Mouse (Mus musculus): ENCODE data around the gene Mucl3. TPM values are rescaled to one million over a fixed set of nuclear protein-coding genes. Genes with fewer than 3 reads are reported as not detected.
A peak's percentile ranks its signal among the peaks of the same experiment; 100 is the strongest.

The Mucl3 gene
- polyA plus RNA-seq, 1 experiment from 2014 or later = 13.2 TPM

DNA sequence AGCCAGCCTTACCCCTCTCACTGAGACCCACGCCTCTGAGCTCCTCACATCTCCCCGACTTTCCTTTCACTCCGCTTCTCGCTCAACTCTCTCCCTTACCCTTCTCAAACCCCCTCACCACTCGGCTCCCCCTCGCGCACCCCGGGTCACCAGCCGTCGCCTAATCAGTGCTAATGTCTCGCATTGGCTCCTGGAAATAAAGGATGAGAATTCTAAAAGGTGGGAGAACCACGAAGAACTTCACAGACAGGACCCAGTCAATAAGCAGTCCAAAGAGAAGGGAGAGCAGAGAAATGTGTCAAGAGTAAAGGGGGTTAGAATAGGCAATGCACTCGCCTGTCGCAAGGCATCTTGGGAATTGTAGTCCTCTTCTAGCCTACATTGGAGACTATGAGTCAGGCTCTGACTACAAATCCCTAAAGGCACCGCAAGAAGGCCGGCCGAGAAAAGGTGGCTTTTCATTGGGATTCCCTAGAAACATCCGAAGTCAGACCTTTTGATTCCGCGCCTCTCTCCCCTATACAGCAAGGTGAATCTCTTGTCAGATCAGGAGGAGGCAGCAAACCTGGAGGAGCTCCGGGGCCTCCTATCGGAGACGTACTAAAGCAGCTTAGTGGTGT lies 30.0 kb upstream of the Mucl3 start, which contains the start of gene Gtf2h4:
Gene Gtf2h4 (minus strand): TSS at position 324 of the 620 bp plus-strand sequence.
- Histone ChIP-seq H3K9me3 (ENCODE audit: control insufficient read depth, low read depth, low read length) (no peaks in the 10 kb centered on the region), H3K9ac (replicated peaks; ENCODE audit: low read depth, low read length) (peak within 1 kb of the TSS; percentile 79), H3K27ac (ENCODE audit: low read length) (no peak within 1 kb of the TSS), H3K4me3 (ENCODE audit: low read depth, low read length) (peak within 1 kb of the TSS; percentile 81), H3K4me1 (ENCODE audit: control insufficient read depth, insufficient read depth, low read length) (0 out of 2 replicates have a peak, but pooled peaks cover 8% of the 10 kb centered on the region), H3K4me2 (replicated peaks; ENCODE audit: low read depth, low read length) (peak within 1 kb of the TSS; percentile 64), H3K27me3 (ENCODE audit: control insufficient read depth, insufficient read depth, low read length) (no peaks in the 10 kb centered on the region), H3K36me3 (ENCODE audit: control insufficient read depth, insufficient read depth, low read length) (peaks cover 12% of the 10 kb centered on the region; the same call in 1 of the 2 replicates)
- under 1% methylated on average over 23 of the region's 23 CpGs for WGBS
- peak; percentile 96 for ATAC-seq (ENCODE audit: insufficient number of reproducible peaks, insufficient read depth, low FRiP score, low read depth)

DNA sequence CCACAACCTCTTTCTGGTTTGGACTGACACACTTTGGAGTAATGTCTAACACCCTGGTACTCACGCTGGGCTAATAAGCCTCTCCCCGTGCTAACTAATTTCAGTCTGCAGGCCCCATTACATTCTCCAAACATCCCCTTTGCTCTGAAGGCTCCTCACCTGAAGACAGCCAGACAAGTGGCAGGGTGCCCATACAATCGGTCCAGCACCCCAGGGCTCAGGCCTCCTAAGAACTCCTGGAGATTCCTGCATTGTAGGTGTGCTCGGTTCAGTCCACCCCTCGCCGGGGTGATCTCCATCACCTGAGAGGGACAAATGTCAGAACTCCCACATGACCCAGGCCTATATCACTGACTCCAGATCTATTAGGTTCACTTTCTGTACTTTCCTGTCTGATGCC lies 29.0 kb upstream of the Mucl3 start:
- H3K4me2 ChIP-seq (replicated peaks; ENCODE audit: low read depth, low read length) = no peak overlapping the region
- no peaks in the 10 kb centered on the region for H3K9me3 ChIP-seq (ENCODE audit: control insufficient read depth, low read depth, low read length)
- H3K9ac ChIP-seq (replicated peaks; ENCODE audit: low read depth, low read length) = no peak overlapping the region
- 0 out of 2 replicates have a peak, but pooled peaks cover 8% of the 10 kb centered on the region for H3K4me1 ChIP-seq (ENCODE audit: control insufficient read depth, insufficient read depth, low read length)
- H3K4me3 ChIP-seq (ENCODE audit: low read depth, low read length) = no peak overlapping the region; the same call in 1 of the 2 replicates
- H3K36me3 ChIP-seq (ENCODE audit: control insufficient read depth, insufficient read depth, low read length) = peaks cover 12% of the 10 kb centered on the region; the same call in 1 of the 2 replicates
- 90% methylated on average over 6 of the region's 6 CpGs for WGBS
- H3K27ac ChIP-seq (ENCODE audit: low read length) = no peak overlapping the region
- no peak for ATAC-seq (ENCODE audit: insufficient number of reproducible peaks, insufficient read depth, low FRiP score, low read depth)
- H3K27me3 ChIP-seq (ENCODE audit: control insufficient read depth, insufficient read depth, low read length) = no peaks in the 10 kb centered on the region

DNA sequence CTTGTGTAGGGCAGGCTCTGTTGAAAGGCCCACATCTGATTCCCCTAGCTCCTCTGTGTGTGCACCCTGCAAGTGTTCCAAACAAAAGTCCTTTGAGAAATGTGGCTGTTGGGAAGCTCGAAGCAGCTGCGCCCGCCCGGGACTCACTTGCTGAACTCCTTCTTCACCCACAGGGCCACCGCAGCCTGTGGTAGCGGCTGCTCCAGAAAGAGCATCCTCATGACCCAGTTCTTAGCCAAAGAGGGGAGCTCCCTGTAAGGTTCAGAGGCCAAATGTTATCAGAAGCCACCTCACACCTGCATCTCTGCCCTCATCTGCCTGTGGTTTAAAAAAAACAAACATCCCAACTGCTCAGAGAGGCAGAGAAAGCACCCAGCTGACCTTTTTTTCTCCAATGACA lies 28.4 kb upstream of the Mucl3 start:
- Histone ChIP-seq H3K27ac (ENCODE audit: low read length) (no peak overlapping the region), H3K4me1 (ENCODE audit: control insufficient read depth, insufficient read depth, low read length) (0 out of 2 replicates have a peak, but pooled peaks cover 8% of the 10 kb centered on the region), H3K4me3 (ENCODE audit: low read depth, low read length) (no peak overlapping the region), H3K9ac (replicated peaks; ENCODE audit: low read depth, low read length) (no peak overlapping the region), H3K9me3 (ENCODE audit: control insufficient read depth, low read depth, low read length) (no peaks in the 10 kb centered on the region), H3K4me2 (replicated peaks; ENCODE audit: low read depth, low read length) (no peak overlapping the region), H3K36me3 (ENCODE audit: control insufficient read depth, insufficient read depth, low read length) (peaks cover 12% of the 10 kb centered on the region; the same call in 1 of the 2 replicates), H3K27me3 (ENCODE audit: control insufficient read depth, insufficient read depth, low read length) (no peaks in the 10 kb centered on the region)
- no peak for ATAC-seq (ENCODE audit: insufficient number of reproducible peaks, insufficient read depth, low FRiP score, low read depth)
- WGBS = 79% methylated on average over 6 of the region's 6 CpGs

DNA sequence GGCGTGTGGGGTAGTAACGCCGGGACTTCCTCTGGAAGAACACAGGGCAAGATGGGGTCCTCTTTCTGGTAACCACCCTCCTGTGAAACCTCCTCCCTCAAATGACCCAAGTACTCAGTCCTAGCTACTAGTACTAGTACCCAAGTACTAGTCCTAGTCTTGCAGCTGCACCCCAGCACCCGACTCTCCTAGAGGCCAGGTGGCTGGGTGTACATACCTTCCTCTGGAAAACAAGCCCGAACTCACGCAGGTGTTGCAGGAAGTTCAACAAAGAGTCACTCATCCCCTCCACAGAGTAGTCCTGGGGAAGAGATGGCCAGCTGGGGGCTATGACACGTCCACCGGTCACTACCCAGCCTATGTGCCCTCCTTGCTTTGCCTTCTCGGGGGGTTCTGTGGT lies 26.2 kb upstream of the Mucl3 start:
- ATAC-seq (ENCODE audit: insufficient number of reproducible peaks, insufficient read depth, low FRiP score, low read depth) = no peak
- Histone ChIP-seq H3K36me3 (ENCODE audit: control insufficient read depth, insufficient read depth, low read length) (peaks cover 12% of the 10 kb centered on the region; the same call in 1 of the 2 replicates), H3K4me1 (ENCODE audit: control insufficient read depth, insufficient read depth, low read length) (peaks cover 14% of the 10 kb centered on the region; the same call in 1 of the 2 replicates), H3K9me3 (ENCODE audit: control insufficient read depth, low read depth, low read length) (no peaks in the 10 kb centered on the region), H3K27ac (ENCODE audit: low read length) (no peak overlapping the region), H3K4me3 (ENCODE audit: low read depth, low read length) (no peak overlapping the region), H3K27me3 (ENCODE audit: control insufficient read depth, insufficient read depth, low read length) (no peaks in the 10 kb centered on the region), H3K9ac (replicated peaks; ENCODE audit: low read depth, low read length) (no peak overlapping the region), H3K4me2 (replicated peaks; ENCODE audit: low read depth, low read length) (no peak overlapping the region)
- 90% methylated on average over 9 of the region's 9 CpGs for WGBS

DNA sequence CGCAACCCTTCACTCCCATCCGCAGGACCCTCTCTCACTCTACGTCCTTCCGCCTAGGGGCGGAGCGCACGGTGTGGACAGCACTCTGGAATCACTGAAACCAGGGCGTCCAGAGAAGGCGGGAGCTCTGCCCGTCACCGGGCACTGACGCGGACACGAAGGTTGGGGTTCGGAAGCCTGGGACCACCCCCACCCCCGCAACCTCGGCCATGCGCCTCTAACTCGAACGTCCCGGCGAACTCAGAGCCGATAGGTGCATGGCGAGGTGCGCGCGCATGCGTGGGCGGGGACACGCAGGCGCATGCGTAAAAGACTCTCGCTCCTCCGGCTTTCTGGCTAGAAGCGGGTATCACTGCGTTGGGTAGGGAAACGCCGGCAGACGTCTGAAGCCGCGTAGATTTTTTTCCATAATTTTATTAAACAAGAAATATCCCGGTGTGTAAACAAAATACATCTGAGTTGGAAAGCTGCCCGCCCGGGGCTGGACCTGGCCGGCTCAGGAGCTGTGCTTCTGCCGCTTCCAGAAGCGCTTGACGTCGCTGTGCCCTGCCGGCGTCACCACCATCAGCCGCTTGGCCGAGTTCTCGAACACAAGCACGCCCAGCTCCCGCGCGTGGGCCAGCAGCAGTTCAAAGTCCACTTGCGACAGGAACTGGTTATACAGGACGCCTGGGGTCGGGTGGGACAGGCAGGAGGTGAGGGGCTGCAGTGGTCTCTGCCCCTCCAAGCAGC lies 24.0 kb upstream of the Mucl3 start, which contains the start of gene Vars2:
Gene Vars2 (minus strand): TSS at position 259 of the 732 bp plus-strand sequence.
- 0% methylated on average over 61 of the region's 61 CpGs for WGBS
- Histone ChIP-seq H3K9ac (replicated peaks; ENCODE audit: low read depth, low read length) (peak within 1 kb of the TSS; percentile 81), H3K4me2 (replicated peaks; ENCODE audit: low read depth, low read length) (peak within 1 kb of the TSS; percentile 83), H3K9me3 (ENCODE audit: control insufficient read depth, low read depth, low read length) (no peaks in the 10 kb centered on the region), H3K4me3 (ENCODE audit: low read depth, low read length) (peak within 1 kb of the TSS; percentile 69), H3K4me1 (ENCODE audit: control insufficient read depth, insufficient read depth, low read length) (peaks cover 8% of the 10 kb centered on the region; the same call in 1 of the 2 replicates), H3K27me3 (ENCODE audit: control insufficient read depth, insufficient read depth, low read length) (no peaks in the 10 kb centered on the region), H3K36me3 (ENCODE audit: control insufficient read depth, insufficient read depth, low read length) (peaks cover 27% of the 10 kb centered on the region), H3K27ac (ENCODE audit: low read length) (peak within 1 kb of the TSS; percentile 78)
- ATAC-seq (ENCODE audit: insufficient number of reproducible peaks, insufficient read depth, low FRiP score, low read depth) = peak; percentile 84

DNA sequence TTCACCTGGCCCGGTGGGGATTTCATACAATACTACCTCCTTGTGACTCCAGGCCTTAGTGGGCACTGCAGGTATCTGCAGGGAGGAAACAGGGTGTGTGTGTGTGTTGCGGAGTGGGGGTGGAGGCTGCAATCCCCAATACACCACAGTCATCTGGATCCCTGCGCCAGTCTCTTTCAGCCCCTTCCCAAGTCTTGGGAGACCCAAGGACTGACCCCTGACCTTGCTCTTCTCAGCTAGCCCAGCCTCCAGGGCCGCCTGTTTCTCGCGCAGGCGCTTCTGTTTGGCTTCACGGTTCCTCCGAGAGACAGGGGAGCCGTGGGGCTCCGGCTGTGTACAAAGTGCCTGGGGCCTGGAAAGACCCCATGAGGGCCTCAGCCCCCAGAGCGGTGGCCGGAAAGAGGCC lies 23.4 kb upstream of the Mucl3 start:
- peaks cover 6% of the 10 kb centered on the region; the same call in 1 of the 2 replicates for H3K4me1 ChIP-seq (ENCODE audit: control insufficient read depth, insufficient read depth, low read length)
- 3% methylated on average over 13 of the region's 13 CpGs for WGBS
- no peaks in the 10 kb centered on the region for H3K27me3 ChIP-seq (ENCODE audit: control insufficient read depth, insufficient read depth, low read length)
- peak; percentile 23; the same call in 1 of the 2 replicates for ATAC-seq (ENCODE audit: insufficient number of reproducible peaks, insufficient read depth, low FRiP score, low read depth)
- H3K4me2 ChIP-seq (replicated peaks; ENCODE audit: low read depth, low read length) = peak overlapping the region; percentile 83
- peaks cover 29% of the 10 kb centered on the region for H3K36me3 ChIP-seq (ENCODE audit: control insufficient read depth, insufficient read depth, low read length)
- peak overlapping the region; percentile 78 for H3K27ac ChIP-seq (ENCODE audit: low read length)
- H3K9ac ChIP-seq (replicated peaks; ENCODE audit: low read depth, low read length) = peak overlapping the region; percentile 81
- peak overlapping the region; percentile 69 for H3K4me3 ChIP-seq (ENCODE audit: low read depth, low read length)
- no peaks in the 10 kb centered on the region for H3K9me3 ChIP-seq (ENCODE audit: control insufficient read depth, low read depth, low read length)

DNA sequence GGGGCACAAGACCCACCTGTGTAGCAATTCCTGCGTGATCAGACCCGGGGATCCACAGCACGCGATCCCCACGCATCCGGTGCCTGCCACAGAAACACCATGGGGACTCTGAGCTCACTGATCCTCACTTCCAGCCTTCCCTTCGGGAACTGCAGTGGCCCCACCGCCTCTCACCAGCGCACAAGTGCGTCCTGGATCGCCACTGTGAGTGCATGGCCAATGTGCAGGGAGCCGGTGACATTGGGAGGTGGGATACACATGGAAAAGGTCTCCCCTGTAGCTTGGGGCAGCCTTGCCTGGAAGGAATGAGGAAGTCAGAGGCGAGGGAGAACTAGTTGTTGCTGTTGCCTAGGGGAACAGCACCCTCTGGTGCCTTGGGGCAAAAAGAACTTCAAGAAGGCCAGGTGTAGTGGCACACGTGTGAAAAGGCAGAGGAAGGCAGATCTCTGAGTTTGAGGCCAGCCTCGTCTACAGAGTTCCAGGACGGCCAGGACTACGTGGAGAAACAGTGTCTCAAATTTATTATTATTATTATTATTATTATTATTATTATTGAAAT lies 22.5 kb upstream of the Mucl3 start:
- Histone ChIP-seq H3K4me2 (replicated peaks; ENCODE audit: low read depth, low read length) (0 out of 2 replicates have a peak overlapping the region, but pooled peaks have one; percentile 5), H3K4me1 (ENCODE audit: control insufficient read depth, insufficient read depth, low read length) (peaks cover 6% of the 10 kb centered on the region; the same call in 1 of the 2 replicates), H3K27ac (ENCODE audit: low read length) (no peak overlapping the region), H3K9me3 (ENCODE audit: control insufficient read depth, low read depth, low read length) (no peaks in the 10 kb centered on the region), H3K9ac (replicated peaks; ENCODE audit: low read depth, low read length) (no peak overlapping the region), H3K4me3 (ENCODE audit: low read depth, low read length) (no peak overlapping the region), H3K36me3 (ENCODE audit: control insufficient read depth, insufficient read depth, low read length) (peaks cover 34% of the 10 kb centered on the region), H3K27me3 (ENCODE audit: control insufficient read depth, insufficient read depth, low read length) (no peaks in the 10 kb centered on the region)
- WGBS = 77% methylated on average over 17 of the region's 17 CpGs
- ATAC-seq (ENCODE audit: insufficient number of reproducible peaks, insufficient read depth, low FRiP score, low read depth) = no peak

DNA sequence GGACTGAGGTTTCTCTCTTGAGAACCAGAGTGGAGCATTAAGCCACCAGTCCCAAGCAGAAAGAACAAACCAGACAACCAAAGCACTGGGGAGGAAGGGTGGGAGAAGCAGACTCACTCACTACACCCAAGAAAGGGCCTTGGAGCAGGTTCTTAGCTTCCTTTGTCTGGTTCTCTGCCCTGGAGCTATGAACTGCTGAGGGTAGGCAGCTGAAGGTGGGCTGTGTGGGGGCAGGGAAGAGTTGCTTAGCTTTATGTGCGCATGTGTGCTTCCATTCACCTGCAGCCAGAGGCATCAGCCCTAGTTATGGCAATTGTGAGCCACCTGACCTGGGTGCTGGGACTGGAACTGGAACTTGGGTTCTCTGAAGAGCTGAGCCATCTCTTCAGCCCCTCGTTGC lies 9.6 kb upstream of the Mucl3 start:
- Histone ChIP-seq H3K9me3 (ENCODE audit: control insufficient read depth, low read depth, low read length) (no peaks in the 10 kb centered on the region), H3K4me1 (ENCODE audit: control insufficient read depth, insufficient read depth, low read length) (no peaks in the 10 kb centered on the region), H3K27ac (ENCODE audit: low read length) (peak overlapping the region; percentile 23; the same call in 1 of the 2 replicates), H3K36me3 (ENCODE audit: control insufficient read depth, insufficient read depth, low read length) (peaks cover 27% of the 10 kb centered on the region), H3K4me3 (ENCODE audit: low read depth, low read length) (no peak overlapping the region), H3K4me2 (replicated peaks; ENCODE audit: low read depth, low read length) (no peak overlapping the region), H3K9ac (replicated peaks; ENCODE audit: low read depth, low read length) (no peak overlapping the region), H3K27me3 (ENCODE audit: control insufficient read depth, insufficient read depth, low read length) (no peaks in the 10 kb centered on the region)
- ATAC-seq (ENCODE audit: insufficient number of reproducible peaks, insufficient read depth, low FRiP score, low read depth) = no peak
- 84% methylated on average over 2 of the region's 2 CpGs for WGBS
